Mouse (Mus musculus): ENCODE measurements around the gene Rps6ka5.

The Rps6ka5 gene

GRCm38 (mm10) chr12:100505484-100505883 lies 221.3 kb downstream of the Rps6ka5 start:
- intact Hi-C loops (cut with DNase I), result no loop called here

GRCm38 (mm10) chr12:100504585-100504984 lies 222.2 kb downstream of the Rps6ka5 start:
- intact Hi-C loops (cut with DNase I), result no loop called here

- intact Hi-C loops (cut with DNase I), result no loop called here
Observed at GRCm38 (mm10) chr12:100503659-100504058, 223.1 kb downstream of the Rps6ka5 start.

- intact Hi-C loops (cut with DNase I), result no loop called here
Observed at GRCm38 (mm10) chr12:100502544-100502943, 224.2 kb downstream of the Rps6ka5 start.

GRCm38 (mm10) chr12:100501261-100501660 lies 225.5 kb downstream of the Rps6ka5 start:
- intact Hi-C loops (cut with DNase I), result no loop called here

- intact Hi-C loops (cut with DNase I), result no loop called here
Observed at GRCm38 (mm10) chr12:100499469-100499868, 227.3 kb downstream of the Rps6ka5 start.
